Mouse (Mus musculus) stomach, postnatal 0 days (tissue): ENCODE results near the gene Rabgap1l. TPM values are rescaled to one million over a fixed set of nuclear protein-coding genes. Genes with fewer than 3 reads are reported as not detected.
A peak's percentile ranks its signal among the peaks of the same experiment; 100 is the strongest.

Experiments used
- ATAC-seq: fragments of 200-750 bp; cut with Nextera tagmentation; 2 replicates; pipeline ENCODE4 v1.8.0; 2017; ENCODE audit not compliant: low FRiP score, low TSS enrichment
- DNase-seq: peaks from one replicate; pipeline ENCODE4 v3.0.0-alpha.2; 2016; ENCODE audit warnings: low spot score
- H3K27ac ChIP-seq: fragments of 300-500 bp; sonication (generic); replicated peaks from 2 replicates; pipeline ENCODE4 v1.5.1; 2014; ENCODE audit warnings: mild to moderate bottlenecking, control low read depth
- H3K27me3 ChIP-seq: fragments of 300-500 bp; sonication (generic); 2 replicates; pipeline ENCODE4 v1.6.1; 2014; ENCODE audit warnings: low read length; ENCODE audit not compliant: control insufficient read depth, insufficient read depth
- H3K36me3 ChIP-seq: fragments of 300-500 bp; sonication (generic); 2 replicates; pipeline ENCODE4 v1.6.1; 2014; ENCODE audit warnings: low read length, mixed read lengths; ENCODE audit not compliant: control insufficient read depth, insufficient read depth
- H3K4me1 ChIP-seq: fragments of 300-500 bp; sonication (generic); replicated peaks from 2 replicates; pipeline ENCODE4 v1.6.1; 2014; ENCODE audit warnings: antibody characterized with exemption; ENCODE audit not compliant: control insufficient read depth, insufficient read depth
- H3K4me2 ChIP-seq: fragments of 300-500 bp; sonication (generic); replicated peaks from 2 replicates; pipeline ENCODE4 v1.6.1; 2014; ENCODE audit warnings: low read depth, mild to moderate bottlenecking, control low read depth, moderate library complexity
- H3K4me3 ChIP-seq: fragments of 300-500 bp; sonication (generic); 2 replicates; pipeline ENCODE4 v1.5.1; 2014; ENCODE audit warnings: low read depth, low read length, control low read depth
- H3K9ac ChIP-seq: fragments of 300-500 bp; sonication (generic); 2 replicates; pipeline ENCODE4 v1.6.1; 2014; ENCODE audit warnings: mild to moderate bottlenecking, low read length, control low read depth, mixed read lengths
- H3K9me3 ChIP-seq: fragments of 300-500 bp; sonication (generic); 2 replicates; pipeline ENCODE4 v1.6.1; 2016; ENCODE audit warnings: low read length; ENCODE audit not compliant: control insufficient read depth
- CTCF ChIP-seq: IDR thresholded peaks from 2 replicates; pipeline ENCODE4 v1.5.1; 2016; ENCODE audit warnings: antibody characterized with exemption, low read depth, mild to moderate bottlenecking, moderate library complexity
- EP300 ChIP-seq: optimal IDR thresholded peaks from 2 replicates; pipeline ENCODE3; 2016; ENCODE audit warnings: antibody characterized with exemption
- WGBS: fragments of 180-500 bp; shearing (Covaris S2); extraction: QIAGEN DNeasy Blood & Tissue Kit; methylation state at CpG from one replicate; pipeline ENCODE4 v1.1.7; 2014; 5-methylcytosine and 5-hydroxymethylcytosine counted together
- polyA plus RNA-seq: library from polyadenylated mRNA; unstranded; fragments of >200 nt; fragmentation: Nextera tagmentation; extraction: Ambion mirVana; gene quantifications from 2 replicates; pipeline ENCODE4 v1.2.1, GENCODE M21; 2015

Rabgap1l gene
- polyA plus RNA-seq, 1 experiment from 2014 or later = 19.6 TPM

GRCm38 (mm10) chr1:160273133-160273743 lies 519.8 kb downstream of the Rabgap1l start:
- H3K36me3 ChIP-seq = no peaks in the 10 kb centered on the region
- ATAC-seq = no peak
- H3K9me3 ChIP-seq = no peaks in the 10 kb centered on the region
- H3K27me3 ChIP-seq = no peaks in the 10 kb centered on the region
- H3K9ac ChIP-seq = no peak overlapping the region
- no peak for DNase-seq
- no peak overlapping the region for H3K4me2 ChIP-seq
- H3K27ac ChIP-seq = no peak overlapping the region
- H3K4me3 ChIP-seq = no peak overlapping the region
- H3K4me1 ChIP-seq = no peaks in the 10 kb centered on the region
- no peak for TF ChIP-seq CTCF
- no peak for TF ChIP-seq EP300
- WGBS = 81% methylated on average over 7 of the region's 7 CpGs

DNA sequence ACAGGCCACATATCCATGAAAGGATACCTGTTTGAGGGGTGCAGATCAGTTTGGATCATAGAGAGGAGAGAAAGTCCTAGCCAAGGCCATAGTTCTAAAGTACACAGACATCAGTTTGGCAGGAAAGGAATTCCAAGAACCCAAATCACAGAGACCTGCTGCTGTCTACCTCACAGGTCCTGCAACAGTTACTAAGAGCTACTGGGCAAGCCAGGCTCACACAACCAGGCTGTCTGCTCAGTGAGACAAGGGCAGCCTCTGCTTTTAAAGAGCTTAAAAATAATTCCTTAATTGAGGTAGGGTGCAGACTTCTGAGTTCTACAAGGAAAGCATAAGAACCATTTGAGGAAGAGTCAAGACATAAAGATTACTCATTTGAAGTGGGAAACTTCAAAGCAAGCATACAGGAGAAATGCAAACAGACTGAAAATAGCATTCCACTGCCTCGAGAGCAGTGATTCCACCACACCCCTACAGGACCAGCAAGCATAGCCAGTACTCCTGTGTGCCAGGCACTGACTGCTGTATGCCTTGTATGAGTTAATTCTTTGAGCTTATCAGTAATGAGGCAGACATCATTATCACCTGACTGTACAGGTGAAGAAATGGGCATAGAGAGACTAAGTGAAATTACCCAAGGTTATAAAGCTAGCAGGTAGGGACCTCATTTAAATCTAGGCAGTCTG lies 521.6 kb downstream of the Rabgap1l start:
- Histone ChIP-seq H3K36me3 (no peaks in the 10 kb centered on the region), H3K4me1 (no peaks in the 10 kb centered on the region), H3K27ac (peak overlapping the region; percentile 65), H3K9ac (no peak overlapping the region), H3K4me2 (no peak overlapping the region), H3K9me3 (no peaks in the 10 kb centered on the region), H3K27me3 (no peaks in the 10 kb centered on the region), H3K4me3 (no peak overlapping the region)
- 16% methylated on average over 1 of the region's 1 CpGs for WGBS
- DNase-seq (peak; percentile 62), ATAC-seq (peak; percentile 92)
- TF ChIP-seq EP300 (peak; percentile 33), CTCF (no peak)

- H3K9ac ChIP-seq = no peak overlapping the region
- ATAC-seq = no peak
- H3K4me1 ChIP-seq = no peaks in the 10 kb centered on the region
- no peaks in the 10 kb centered on the region for H3K36me3 ChIP-seq
- no peak overlapping the region for H3K4me2 ChIP-seq
- no peaks in the 10 kb centered on the region for H3K9me3 ChIP-seq
- TF ChIP-seq EP300 = no peak
- no peak for TF ChIP-seq CTCF
- 78% methylated on average over 3 of the region's 3 CpGs for WGBS
- no peak for DNase-seq
- H3K4me3 ChIP-seq = no peak overlapping the region
- H3K27me3 ChIP-seq = no peaks in the 10 kb centered on the region
- no peak overlapping the region for H3K27ac ChIP-seq
Observed at GRCm38 (mm10) chr1:160268322-160268721, 524.7 kb downstream of the Rabgap1l start.

DNA sequence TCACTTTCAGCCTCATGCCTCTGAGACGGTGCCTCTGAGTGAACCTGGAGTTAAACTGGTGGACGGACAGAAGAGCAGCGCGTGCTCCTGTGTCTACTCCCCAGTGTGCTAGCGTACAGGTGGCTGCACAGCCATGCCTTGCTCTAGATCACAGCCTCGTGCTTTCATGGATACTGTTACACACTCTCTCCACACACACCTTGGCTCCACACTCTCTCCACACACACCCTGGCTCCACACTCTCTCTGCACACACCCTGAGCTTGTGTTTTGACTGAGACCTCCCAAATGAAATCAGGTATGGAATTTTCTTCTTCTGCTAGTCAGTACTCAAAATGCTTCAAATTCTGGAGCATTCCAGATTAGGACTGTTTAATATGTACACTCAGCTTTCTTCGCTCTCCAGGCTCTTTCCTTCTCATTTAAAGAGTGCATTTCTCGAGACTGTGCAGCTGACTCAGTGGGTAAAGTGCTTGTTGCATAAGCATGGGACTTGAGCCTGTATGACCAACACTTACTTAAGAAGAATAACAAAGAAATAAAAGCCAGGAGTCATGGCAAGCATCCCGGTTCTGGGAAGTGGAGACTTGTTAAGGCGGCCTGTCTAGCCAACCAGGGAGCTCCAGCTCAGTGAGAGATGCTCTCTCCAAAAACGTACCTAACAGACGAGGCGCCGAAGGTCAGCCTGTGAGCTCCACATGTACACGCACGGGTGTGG lies 529.2 kb downstream of the Rabgap1l start:
- DNase-seq = no peak
- Histone ChIP-seq H3K36me3 (no peaks in the 10 kb centered on the region), H3K27ac (peak overlapping the region; percentile 36), H3K27me3 (no peaks in the 10 kb centered on the region), H3K4me3 (no peak overlapping the region), H3K9me3 (no peaks in the 10 kb centered on the region), H3K4me2 (no peak overlapping the region), H3K4me1 (no peaks in the 10 kb centered on the region), H3K9ac (no peak overlapping the region)
- ATAC-seq = peak; percentile 47
- TF ChIP-seq CTCF = no peak
- TF ChIP-seq EP300 = no peak
- 67% methylated on average over 16 of the region's 16 CpGs for WGBS

DNA sequence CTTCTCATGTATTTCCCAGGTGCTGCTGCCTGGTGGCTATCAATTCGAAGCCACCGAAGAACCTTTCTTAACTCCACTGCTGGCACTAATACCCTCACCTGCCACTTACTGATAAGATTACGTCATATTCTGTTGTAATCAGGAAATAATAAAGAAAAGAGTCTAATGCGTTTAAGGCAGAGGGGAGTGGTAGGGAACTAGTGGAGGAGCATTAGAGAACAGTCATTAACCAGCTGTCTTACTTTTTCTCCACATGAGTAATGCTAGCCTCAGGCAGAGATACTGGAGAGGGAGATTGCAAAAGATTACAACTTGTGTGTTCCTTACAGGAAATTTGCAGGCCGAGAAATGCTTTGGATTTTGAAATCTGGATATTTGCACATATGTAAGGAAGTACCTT lies 530.0 kb downstream of the Rabgap1l start:
- H3K36me3 ChIP-seq = no peaks in the 10 kb centered on the region
- H3K27me3 ChIP-seq = no peaks in the 10 kb centered on the region
- no peak for TF ChIP-seq EP300
- TF ChIP-seq CTCF = no peak
- H3K9me3 ChIP-seq = no peaks in the 10 kb centered on the region
- WGBS = 50% methylated on average over 5 of the region's 5 CpGs
- H3K4me1 ChIP-seq = no peaks in the 10 kb centered on the region
- H3K27ac ChIP-seq = no peak overlapping the region; the same call in 1 of the 2 replicates
- no peak overlapping the region for H3K4me3 ChIP-seq
- DNase-seq = no peak
- H3K4me2 ChIP-seq = no peak overlapping the region
- H3K9ac ChIP-seq = no peak overlapping the region
- ATAC-seq = peak; percentile 56

GRCm38 (mm10) chr1:160262415-160262814 lies 530.6 kb downstream of the Rabgap1l start:
- H3K36me3 ChIP-seq = no peaks in the 10 kb centered on the region
- H3K9me3 ChIP-seq = no peaks in the 10 kb centered on the region
- WGBS = 43% methylated on average over 4 of the region's 4 CpGs
- no peaks in the 10 kb centered on the region for H3K4me1 ChIP-seq
- TF ChIP-seq CTCF = no peak
- no peak for TF ChIP-seq EP300
- H3K4me2 ChIP-seq = no peak overlapping the region
- DNase-seq = no peak
- H3K9ac ChIP-seq = no peak overlapping the region
- no peak for ATAC-seq
- no peak overlapping the region for H3K4me3 ChIP-seq
- H3K27me3 ChIP-seq = no peaks in the 10 kb centered on the region
- H3K27ac ChIP-seq = no peak overlapping the region
